Mouse (Mus musculus) embryo, embryonic 11.5 days (tissue): ENCODE measurements around the gene Cnpy3.
"Not testable (repeated sequence)": the region's sequence is repeated elsewhere in the genome, so short reads cannot be mapped to it uniquely, and the experiment has no call there.

Experiments used
- DNase-seq: peaks from one replicate; pipeline ENCODE4 v3.0.0-alpha.2; 2012; ENCODE audit warnings: low read depth, low spot score

The Cnpy3 gene

DNA sequence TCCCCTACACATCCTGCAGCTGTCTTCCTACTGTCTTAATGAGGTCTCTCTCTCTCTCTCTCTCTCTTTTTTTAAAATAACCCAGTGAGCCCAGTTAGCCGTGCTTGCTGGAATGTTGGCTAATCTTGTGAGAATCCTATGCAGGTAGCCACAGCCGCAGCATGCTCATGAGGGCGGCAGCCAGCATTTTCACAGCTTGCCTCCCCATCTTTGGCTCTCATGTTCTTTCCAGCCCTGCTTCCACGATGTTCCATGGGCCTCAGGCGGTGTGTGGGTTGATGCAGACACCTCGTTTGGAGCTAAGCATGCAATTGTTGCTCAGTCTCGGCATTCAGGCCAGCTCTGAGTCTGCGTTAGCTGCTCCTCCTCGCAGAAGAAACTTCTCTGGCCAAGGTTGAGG, 12.9 kb upstream of the Cnpy3 start:
- not testable (repeated sequence) for DNase-seq

GRCm38 (mm10) chr17:46763544-46763943, 11.5 kb upstream of the Cnpy3 start, which contains the start of gene Ptcra:
TSS of gene Ptcra (minus strand) at chr17:46763712.
- DNase-seq, result no peak

DNA sequence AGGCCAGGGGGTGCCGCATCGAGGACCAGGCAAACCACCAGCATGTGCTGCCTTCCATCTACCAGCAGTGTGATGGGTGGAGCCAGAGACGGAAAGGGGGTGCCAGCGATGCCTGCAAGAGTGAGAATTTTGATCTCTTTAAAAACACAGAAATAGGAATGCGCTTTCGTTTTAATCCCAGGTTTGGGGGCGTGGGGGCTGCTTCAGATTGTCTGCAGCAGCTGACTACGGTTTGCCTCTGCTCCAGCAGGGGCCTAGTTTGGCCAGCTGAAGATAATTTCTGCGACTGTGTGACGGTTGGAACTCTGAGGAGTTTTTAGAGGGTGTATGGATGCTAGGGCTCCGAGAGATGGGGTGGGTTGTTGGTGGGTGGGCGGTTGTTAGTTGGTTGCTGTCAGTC, 6.7 kb upstream of the Cnpy3 start:
- no peak for DNase-seq

DNA sequence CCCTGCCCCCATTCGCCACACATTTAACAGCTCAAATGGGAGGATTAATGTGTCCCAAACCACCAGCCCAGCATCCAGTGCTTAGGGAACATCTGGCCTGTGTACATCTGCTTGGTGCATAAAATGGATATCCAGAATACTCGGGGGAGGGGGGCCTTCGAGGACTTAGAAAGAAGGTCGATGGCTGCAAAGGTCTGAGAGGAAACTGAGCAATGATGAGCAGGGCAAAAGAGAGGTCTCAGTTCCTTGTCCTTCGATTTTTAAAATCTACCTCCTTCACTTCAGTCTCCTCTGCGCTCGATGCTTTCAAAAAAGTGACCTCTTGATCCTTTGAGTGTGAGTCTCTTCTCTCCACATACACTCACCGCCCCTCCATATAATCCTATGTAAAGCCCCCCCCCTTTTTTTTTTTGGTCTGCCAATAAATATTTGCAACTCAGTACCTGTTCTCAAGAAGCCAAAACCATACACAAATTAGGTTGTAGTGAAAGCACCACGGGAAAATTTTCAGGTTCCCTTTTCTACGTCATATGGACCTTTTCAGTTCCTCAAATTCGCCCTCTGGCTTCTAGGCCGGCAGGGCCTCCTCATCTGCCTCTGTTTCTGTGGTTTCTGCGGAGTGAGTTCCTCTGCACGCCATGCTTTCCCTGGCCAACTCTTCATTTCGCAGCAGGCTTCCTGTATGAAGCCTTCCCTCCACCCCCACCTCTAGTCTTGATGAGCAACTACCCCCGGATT, 789 bp downstream of the Cnpy3 start:
- no peak for DNase-seq

DNA sequence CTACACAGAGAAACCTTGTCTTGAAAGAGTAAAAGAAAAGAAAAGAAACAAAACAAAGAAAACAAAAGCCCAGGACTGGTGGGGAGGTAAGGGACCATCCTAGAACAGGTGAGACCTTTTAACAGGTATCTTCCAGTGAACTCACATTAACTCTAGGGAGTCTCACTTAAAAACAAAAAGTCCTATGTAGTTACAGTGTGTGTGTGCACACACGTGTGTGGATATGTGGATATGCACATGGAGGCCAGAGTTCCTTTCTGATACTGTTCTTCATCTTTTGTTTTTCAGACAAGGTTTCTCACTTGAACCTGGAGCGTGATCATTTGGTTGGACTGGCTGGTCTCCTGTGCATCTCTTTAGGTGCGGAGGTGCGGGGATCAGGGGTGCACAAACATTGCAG, 1.4 kb downstream of the Cnpy3 start:
- no peak for DNase-seq

GRCm38 (mm10) chr17:46749282-46749681, 2.7 kb downstream of the Cnpy3 start:
- no peak for DNase-seq

DNA sequence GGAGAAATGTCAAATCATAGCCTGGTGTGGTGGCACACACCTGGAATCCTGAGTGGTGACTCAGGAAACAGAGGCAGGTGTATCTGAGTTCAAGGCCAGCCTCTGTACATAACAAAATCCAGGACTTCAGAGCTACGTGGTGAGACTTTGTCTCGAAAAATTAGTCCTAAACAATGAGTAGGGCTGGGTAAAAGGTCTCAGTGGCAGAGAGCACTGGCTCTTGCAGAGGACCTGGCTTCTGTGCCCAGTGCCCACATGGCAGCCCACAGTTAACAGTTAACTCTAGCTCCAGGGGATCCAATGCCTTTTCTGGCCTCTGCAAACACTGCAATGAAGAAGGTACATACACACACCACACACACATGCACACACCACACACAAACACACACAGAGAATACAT, 4.2 kb downstream of the Cnpy3 start:
- no peak for DNase-seq

DNA sequence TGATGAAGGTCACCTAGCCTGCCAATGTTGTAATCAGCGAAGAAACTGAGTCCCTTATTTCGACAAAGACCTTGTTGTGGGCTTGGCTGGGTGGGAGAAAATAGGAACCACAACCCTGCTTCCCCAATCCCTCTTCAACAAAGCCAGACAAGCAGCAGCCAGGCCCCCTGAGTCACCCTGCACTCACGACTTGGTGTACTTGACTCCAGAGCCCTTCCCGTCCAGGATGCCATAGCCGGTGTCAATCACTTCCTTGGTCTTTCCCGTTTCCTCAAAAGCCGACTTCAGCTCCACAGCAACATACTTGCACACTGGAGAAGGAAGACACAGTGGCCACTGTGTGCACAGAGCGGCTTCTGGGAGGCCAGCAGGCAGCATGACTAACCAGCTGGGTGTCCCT, 4.8 kb downstream of the Cnpy3 start:
- no peak for DNase-seq

GRCm38 (mm10) chr17:46745506-46745905, 6.5 kb downstream of the Cnpy3 start:
- no peak for DNase-seq

DNA sequence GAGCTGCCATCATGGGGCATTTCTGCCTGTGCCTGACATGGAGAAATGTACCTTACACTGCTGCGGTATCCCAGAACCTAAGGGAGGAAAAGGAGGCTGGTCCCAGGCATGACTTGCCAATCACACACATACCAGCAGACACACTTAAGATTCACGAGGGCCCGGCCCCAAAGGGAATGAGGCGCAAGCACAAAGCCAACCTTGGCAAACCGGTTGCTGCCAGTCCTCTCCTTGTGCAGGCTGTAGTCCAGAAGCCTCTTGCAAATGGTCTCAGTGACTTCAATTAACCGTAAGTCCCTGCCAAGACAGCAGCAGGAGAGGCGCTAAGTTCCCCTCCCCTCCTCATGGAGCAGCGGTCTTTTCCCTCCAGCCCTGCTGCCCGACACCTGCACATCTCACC, 9.0 kb downstream of the Cnpy3 start:
- no peak for DNase-seq

DNA sequence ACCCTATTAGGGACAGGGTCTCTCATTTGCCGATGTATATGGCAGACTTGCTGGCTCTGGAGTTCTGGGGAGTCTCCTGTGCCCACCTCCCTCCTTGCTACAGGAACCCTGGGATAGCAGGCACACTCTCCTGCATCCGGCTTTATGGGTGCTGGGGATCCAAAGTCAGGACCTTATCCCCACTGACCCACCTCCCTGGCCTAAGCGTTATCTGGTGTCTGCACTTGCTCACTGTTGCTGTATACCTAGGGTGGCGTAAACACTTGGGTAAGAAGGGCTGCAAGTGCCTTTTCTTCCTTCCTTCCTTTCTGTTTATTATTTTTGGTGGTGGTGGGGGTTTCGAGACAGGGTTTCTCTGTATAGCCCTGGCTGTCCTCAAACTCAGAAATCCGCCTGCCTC, 10.7 kb downstream of the Cnpy3 start:
- no peak for DNase-seq

DNA sequence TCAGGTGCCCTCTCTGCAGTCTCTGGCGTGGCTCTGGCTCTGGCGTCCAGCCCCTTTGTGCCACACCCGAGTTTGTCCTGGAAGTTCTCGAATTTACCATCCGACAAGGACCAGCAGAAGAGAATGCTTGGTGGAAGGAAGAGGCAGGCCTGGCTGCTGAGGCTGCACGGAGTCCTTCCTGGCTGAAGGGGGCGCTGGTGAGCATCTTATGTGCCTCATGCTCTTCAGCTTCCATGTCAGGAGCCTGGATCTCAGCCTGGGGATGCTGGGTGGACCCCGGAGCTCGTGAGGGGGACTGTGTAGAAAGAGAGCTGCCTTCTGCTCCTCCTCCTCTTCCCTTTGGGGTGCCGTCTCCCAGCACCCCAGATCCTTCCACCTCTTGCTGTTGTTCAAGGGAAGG, 15.9 kb downstream of the Cnpy3 start:
- no peak for DNase-seq

DNA sequence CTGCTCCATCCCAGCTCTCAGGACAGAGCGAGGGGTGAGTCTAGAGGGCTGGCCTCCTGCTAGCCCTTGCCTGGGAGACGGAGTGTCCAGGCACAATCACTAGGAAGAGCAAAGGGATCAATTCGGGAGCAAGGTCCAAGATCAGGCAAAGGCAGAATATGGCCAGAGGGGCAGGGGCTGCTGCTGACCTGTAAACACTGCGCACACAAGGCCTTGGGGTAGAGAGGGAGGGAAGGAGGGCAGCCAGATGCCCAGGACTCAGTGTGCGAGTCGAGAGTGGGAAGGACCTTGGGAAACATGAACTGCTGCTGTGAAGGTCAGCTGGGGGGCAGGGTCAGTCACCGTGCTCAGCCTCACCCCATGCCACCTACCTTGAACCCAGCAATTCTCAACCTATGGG, 16.7 kb downstream of the Cnpy3 start:
- no peak for DNase-seq

GRCm38 (mm10) chr17:46734055-46734454, 18.0 kb downstream of the Cnpy3 start:
- DNase-seq, result no peak

GRCm38 (mm10) chr17:46728904-46729318, 23.1 kb downstream of the Cnpy3 start, which contains the start of gene Gnmt:
TSS of gene Gnmt (minus strand) at chr17:46729168.
- no peak for DNase-seq

GRCm38 (mm10) chr17:46728496-46728895, 23.5 kb downstream of the Cnpy3 start:
- DNase-seq, result no peak

GRCm38 (mm10) chr17:46728021-46728420, 24.0 kb downstream of the Cnpy3 start:
- no peak for DNase-seq

DNA sequence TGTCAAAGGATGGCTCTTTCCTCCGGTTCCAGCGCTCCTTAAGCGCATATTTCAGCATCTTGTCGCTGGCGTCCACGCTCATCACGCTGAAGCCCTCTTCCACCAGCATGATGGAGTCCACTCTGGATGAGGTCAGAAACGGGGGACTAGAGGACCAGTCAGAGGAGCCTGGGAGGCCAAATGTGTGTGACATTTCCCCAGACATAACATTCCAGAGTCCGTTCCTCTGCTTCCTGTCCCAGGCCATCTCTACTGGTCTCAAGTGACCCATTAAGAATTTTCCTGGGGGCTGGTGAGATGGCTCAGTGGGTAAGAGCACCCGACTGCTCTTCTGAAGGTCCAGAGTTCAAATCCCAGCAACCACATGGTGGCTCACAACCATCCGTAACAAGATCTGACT, 24.7 kb downstream of the Cnpy3 start:
- DNase-seq, result no peak

- no peak for DNase-seq
Measured at GRCm38 (mm10) chr17:46725731-46726645, 26.0 kb downstream of the Cnpy3 start.

DNA sequence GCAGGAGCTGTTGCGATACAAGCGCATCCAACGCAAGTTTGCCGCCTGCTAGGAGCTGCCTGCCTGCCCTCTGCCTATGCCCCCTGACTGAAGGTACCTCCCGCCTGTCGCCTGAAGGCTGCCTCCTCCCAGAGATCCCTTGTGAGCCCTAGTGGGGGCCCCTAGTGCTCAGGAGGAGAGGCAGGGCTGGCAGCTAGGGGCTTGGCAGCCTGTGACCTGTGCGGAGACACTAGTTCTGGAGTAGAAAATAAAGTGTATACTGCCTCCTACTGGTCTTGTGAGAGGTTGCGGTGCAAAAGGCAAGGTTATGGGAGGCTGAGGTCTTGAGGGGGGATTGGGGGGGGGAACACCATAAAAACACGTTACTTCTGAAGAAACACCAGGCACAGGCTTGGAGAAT, 26.7 kb downstream of the Cnpy3 start:
- DNase-seq, result no peak

DNA sequence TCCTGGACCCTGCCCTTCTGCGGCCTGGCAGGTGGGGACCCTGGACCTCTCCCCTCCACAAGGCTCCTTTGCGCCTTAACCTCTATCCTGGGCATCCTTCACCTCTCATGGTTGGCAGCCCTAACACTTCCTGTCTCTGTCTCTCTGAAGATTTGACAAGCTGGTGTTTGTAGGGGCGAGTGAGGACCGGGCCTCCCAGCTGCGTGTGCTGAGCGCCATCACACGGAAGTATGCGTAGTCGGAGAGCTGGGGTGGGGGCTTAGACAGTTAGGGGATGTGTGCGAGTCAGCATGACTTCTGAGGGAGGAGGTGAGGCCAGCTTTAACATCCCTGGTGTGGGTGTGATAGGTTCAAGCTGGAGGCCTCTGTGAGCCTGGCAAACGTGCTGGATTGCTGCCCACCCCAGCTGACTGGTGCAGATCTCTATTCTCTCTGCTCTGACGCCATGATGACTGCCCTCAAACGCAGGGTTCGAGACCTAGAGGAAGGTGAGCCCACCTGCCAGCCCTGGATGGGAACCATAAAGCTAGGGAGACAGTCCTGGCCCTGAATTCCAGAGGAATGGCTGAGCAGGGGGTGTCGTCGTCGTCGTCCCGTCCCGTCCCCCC, 27.4 kb downstream of the Cnpy3 start:
- no peak for DNase-seq

GRCm38 (mm10) chr17:46721077-46721476, 30.9 kb downstream of the Cnpy3 start:
- DNase-seq, result no peak
